Mouse (Mus musculus) thymus, postnatal 4 days (tissue): ENCODE results near the gene Chd6.
A peak's percentile ranks its signal among the peaks of the same experiment; 100 is the strongest.

Source experiments
- DNase-seq: peaks from one replicate; pipeline ENCODE4 v3.0.0; 2021

Chd6 gene

GRCm38 (mm10) chr2:161108933-161109371 lies at the start of gene Chd6:
Gene Chd6 (minus strand): TSS chr2:161109075.
- DNase-seq, result peak; percentile 98

GRCm38 (mm10) chr2:161150004-161150842 lies 41.3 kb upstream of the Chd6 start:
- no peak for DNase-seq

- no peak for DNase-seq
Observed at GRCm38 (mm10) chr2:161148428-161149020, 39.6 kb upstream of the Chd6 start.

GRCm38 (mm10) chr2:161147656-161148427 lies 39.0 kb upstream of the Chd6 start:
- DNase-seq, result peak; percentile 41

GRCm38 (mm10) chr2:161144799-161145198 lies 35.9 kb upstream of the Chd6 start:
- no peak for DNase-seq

- no peak for DNase-seq
Observed at GRCm38 (mm10) chr2:161138672-161139536, 30.0 kb upstream of the Chd6 start.

GRCm38 (mm10) chr2:161136999-161137398 lies 28.1 kb upstream of the Chd6 start:
- DNase-seq, result no peak

GRCm38 (mm10) chr2:161128367-161129111 lies 19.7 kb upstream of the Chd6 start:
- no peak for DNase-seq

GRCm38 (mm10) chr2:161112011-161112410 lies 3.1 kb upstream of the Chd6 start:
- DNase-seq, result no peak

GRCm38 (mm10) chr2:161109398-161109821 lies 535 bp upstream of the Chd6 start:
- DNase-seq, result no peak

GRCm38 (mm10) chr2:161108085-161108927 lies 569 bp downstream of the Chd6 start:
- peak; percentile 78 for DNase-seq

GRCm38 (mm10) chr2:161107236-161107635 lies 1.6 kb downstream of the Chd6 start:
- DNase-seq, result no peak

GRCm38 (mm10) chr2:161103769-161104168 lies 5.1 kb downstream of the Chd6 start:
- DNase-seq, result no peak

- no peak for DNase-seq
Observed at GRCm38 (mm10) chr2:161102102-161102501, 6.8 kb downstream of the Chd6 start.

- no peak for DNase-seq
Observed at GRCm38 (mm10) chr2:161097746-161098145, 11.1 kb downstream of the Chd6 start.

GRCm38 (mm10) chr2:161090746-161091405 lies 18.0 kb downstream of the Chd6 start:
- no peak for DNase-seq

- DNase-seq, result no peak
Observed at GRCm38 (mm10) chr2:161090200-161090599, 18.7 kb downstream of the Chd6 start.

- DNase-seq, result no peak
Observed at GRCm38 (mm10) chr2:161078590-161078989, 30.3 kb downstream of the Chd6 start.

- DNase-seq, result no peak
Observed at GRCm38 (mm10) chr2:161076262-161076661, 32.6 kb downstream of the Chd6 start.

- no peak for DNase-seq
Observed at GRCm38 (mm10) chr2:161075553-161075952, 33.3 kb downstream of the Chd6 start.
